Mouse (Mus musculus) E14TG2a.4 (cell line): ENCODE results near the gene Wdr19.

Source experiments
- CTCF ChIP-seq: conservative IDR thresholded peaks from 2 replicates; pipeline ENCODE4 v1.5.1; 2014; ENCODE audit warnings: low read length
- NANOG ChIP-seq: IDR thresholded peaks from 2 replicates; pipeline ENCODE4 v1.6.1; 2014; ENCODE audit warnings: borderline replicate concordance, low read length, mixed read lengths

- TF ChIP-seq CTCF (no peak), NANOG (no peak)
These were observed 24.6 kb downstream of the Wdr19 start for GRCm38 (mm10) chr5:65224056-65224455.
